Mouse (Mus musculus): ENCODE results near the gene Ezh1.

Gene Ezh1
- long read RNA-seq, experiment 1, full-length matches to known transcripts = 1 of 13 reads
- long read RNA-seq, experiment 1, partial matches to known transcripts = 9 of 13 reads
- long read RNA-seq, experiment 1, other reads (novel, unspliced or antisense) = 3 of 13 reads
- long read RNA-seq, experiment 2, partial matches to known transcripts = 7 of 13 reads
- long read RNA-seq, experiment 2, other reads (novel, unspliced or antisense) = 6 of 13 reads

DNA sequence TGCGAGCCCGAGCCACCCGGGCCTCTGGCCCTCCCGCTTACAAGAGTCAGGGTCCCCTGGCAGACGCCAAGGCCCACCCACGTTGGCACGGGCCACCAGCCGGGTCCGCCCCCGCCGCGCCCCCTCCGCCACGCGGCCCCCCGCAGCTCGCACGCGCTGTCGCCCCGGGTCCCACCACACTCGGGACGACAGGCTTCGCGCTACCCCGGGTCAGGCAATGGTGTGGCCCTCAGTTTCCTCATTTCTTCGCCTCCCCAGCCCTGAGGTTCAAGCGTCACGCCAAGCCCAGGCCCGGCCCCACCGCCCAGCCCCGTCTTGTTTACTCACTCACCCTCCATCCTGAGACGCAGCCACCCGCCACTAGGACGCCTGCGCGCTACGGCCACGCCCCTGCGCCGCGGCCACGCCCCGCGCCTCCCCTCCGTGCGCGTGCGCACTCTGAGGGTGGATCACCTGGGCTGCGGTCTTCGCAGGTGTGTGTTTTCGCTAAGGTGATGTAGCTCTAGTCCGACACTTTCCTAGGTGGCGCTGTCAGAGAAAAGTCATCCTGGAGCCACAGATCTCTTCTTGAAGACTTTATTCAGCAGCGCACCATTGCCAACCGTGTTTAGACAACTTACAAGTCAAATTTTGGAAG lies at the start of gene Ezh1:
Gene Ezh1 (minus strand): TSS at position 399 of the 637 bp plus-strand sequence.
- intact Hi-C loops (cut with DNase I) = no loop called here

DNA sequence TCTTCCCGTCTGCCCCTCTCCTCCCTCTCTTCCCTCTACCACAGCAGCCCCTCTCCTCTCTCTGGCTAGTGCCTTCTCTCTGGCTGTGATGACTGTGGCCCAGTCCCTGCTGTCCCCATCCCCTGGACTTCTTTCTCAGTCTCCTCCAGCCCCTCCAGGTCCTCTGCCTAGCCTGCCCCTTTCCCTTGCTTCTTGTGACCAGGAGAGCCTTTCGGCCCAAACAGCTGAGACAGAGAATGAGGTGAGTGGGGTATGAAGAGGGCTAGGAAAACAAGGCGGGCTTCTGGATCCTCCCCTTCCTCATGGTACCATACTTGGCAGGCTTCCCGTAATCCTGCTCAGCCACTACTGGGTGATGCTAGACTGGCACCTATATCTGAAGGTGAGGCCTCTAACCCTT lies 49.0 kb upstream of the Ezh1 start:
- intact Hi-C loops (cut with DNase I) = no loop called here

- intact Hi-C loops (cut with DNase I) = no loop called here
Measured at GRCm38 (mm10) chr11:101272446-101272845, 46.2 kb upstream of the Ezh1 start.

DNA sequence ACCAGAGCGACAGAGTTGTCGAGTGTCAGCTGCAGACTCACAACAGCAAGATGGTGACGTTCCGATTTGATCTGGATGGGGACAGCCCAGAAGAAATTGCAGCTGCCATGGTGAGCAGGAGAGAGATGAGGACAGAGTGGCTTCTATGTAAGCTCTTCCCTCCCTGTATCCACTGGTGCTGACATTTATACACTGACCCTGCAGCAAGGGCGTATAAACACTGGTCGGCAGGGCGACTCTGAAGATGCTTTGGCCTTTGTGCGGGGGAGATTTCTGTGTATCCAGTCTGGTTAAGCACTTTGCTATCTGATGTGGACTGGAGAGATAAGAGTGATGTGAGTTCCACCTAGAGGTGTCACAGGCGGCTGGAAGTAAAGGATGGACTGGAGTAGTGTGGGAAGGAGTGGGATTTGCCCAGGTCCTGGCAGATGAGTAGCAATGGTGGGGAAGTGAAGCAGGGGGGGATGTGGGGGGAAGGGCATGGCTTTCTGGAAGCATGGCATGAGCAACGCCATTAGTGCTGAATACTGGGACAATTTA lies 43.4 kb upstream of the Ezh1 start:
- intact Hi-C loops (cut with DNase I) = no loop called here

GRCm38 (mm10) chr11:101265906-101266305 lies 39.6 kb upstream of the Ezh1 start:
- intact Hi-C loops (cut with DNase I) = no loop called here

DNA sequence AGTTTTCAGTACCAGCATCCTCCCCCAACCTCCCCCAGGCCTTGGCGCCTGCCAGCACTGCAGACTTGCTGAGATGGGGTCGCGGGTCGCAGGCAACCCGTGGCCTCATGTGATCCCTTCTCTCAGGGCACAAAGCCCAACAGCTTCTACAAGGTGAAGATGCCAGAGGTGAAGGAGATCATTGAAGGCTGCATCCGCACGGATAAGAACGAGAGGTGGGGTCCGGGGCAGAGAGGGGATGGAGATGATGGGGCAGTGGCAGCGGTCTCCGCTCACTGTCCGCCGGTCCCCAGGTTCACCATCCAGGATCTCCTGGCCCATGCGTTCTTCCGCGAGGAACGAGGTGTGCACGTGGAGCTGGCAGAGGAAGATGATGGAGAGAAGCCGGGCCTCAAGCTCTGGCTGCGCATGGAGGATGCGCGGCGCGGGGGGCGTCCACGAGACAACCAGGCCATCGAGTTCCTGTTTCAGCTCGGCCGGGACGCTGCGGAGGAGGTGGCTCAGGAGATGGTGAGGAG lies 38.8 kb upstream of the Ezh1 start:
- intact Hi-C loops (cut with DNase I) = loop anchor here (5.0 kb wide), 1 partner anchor 32 kb away; no protein-coding TSS in a partner anchor

DNA sequence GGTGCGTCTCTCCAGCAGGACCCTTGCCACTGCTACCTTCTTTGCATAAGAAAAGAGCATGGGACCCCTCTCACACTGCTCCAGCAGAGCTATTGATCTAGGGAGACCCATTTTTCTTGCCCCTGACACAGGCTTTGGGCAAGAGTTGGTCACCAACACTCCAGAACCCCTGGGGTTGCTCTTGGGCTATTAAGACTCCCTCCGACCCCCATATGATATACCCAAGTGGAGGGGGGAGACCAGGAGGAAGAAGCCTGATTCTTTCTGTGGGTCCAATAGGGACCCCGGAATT lies 37.7 kb upstream of the Ezh1 start:
- intact Hi-C loops (cut with DNase I) = loop anchor here (5.0 kb wide), 1 partner anchor 33 kb away; no protein-coding TSS in a partner anchor

- intact Hi-C loops (cut with DNase I) = loop anchor here (5.0 kb wide), 1 partner anchor 34 kb away; no protein-coding TSS in a partner anchor
Measured at GRCm38 (mm10) chr11:101263138-101263988, 37.1 kb upstream of the Ezh1 start.

DNA sequence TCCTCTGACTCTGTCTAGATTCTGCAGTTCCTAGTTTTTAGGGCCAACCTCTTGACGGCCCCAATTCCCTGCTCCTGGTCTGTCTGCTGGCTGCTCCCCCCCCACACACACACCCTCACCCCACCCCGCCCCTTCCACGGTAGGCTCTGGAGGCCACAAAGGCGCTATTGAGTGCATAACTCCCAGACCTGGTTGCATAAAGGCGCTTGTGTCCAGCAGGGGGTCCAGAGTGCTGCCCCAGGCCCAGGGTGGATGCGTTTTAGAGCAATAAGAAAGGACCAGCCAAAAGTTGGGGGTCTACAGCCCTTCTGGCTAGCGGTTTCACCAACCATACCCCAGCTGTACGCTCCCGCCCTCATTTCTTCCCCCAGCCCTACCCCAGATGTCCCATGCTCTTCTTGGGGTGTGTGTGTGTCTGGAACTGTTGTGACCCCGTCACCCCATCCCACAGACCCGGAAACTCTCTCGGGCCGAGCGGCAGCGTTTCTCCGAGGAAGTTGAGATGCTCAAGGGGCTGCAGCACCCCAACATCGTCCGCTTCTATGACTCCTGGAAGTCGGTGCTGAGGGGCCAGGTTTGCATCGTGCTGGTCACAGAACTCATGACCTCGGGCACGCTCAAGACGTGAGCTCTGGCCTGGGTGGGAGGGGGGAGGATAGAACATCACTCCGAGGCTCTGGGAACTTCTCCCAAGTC lies 36.2 kb upstream of the Ezh1 start:
- intact Hi-C loops (cut with DNase I) = loop anchor here (5.0 kb wide), 1 partner anchor 35 kb away; no protein-coding TSS in a partner anchor

DNA sequence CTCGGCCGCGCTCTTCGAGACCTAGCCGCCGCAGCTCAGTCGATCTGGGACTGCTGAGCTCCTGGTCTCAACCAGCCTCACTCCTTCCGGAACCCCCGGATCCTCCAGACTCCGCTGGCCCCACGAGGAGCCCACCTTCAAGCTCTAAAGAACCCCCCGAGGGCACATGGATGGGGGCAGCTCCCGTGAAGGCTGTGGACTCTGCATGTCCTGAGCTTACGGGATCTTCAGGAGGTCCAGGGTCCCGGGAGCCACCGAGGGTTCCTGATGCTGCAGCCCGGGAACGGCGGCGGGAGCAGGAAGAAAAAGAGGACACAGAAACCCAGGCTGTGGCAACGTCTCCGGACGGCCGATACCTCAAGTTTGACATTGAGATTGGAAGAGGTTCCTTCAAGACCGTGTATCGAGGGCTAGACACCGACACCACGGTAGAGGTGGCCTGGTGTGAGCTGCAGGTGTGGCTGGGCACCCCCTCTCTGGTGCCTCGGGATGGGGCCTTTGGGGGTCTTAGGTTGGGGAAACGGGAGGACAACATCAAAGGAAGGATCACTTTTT lies 34.6 kb upstream of the Ezh1 start:
- intact Hi-C loops (cut with DNase I) = loop anchor here (5.0 kb wide), 1 partner anchor 36 kb away; no protein-coding TSS in a partner anchor

DNA sequence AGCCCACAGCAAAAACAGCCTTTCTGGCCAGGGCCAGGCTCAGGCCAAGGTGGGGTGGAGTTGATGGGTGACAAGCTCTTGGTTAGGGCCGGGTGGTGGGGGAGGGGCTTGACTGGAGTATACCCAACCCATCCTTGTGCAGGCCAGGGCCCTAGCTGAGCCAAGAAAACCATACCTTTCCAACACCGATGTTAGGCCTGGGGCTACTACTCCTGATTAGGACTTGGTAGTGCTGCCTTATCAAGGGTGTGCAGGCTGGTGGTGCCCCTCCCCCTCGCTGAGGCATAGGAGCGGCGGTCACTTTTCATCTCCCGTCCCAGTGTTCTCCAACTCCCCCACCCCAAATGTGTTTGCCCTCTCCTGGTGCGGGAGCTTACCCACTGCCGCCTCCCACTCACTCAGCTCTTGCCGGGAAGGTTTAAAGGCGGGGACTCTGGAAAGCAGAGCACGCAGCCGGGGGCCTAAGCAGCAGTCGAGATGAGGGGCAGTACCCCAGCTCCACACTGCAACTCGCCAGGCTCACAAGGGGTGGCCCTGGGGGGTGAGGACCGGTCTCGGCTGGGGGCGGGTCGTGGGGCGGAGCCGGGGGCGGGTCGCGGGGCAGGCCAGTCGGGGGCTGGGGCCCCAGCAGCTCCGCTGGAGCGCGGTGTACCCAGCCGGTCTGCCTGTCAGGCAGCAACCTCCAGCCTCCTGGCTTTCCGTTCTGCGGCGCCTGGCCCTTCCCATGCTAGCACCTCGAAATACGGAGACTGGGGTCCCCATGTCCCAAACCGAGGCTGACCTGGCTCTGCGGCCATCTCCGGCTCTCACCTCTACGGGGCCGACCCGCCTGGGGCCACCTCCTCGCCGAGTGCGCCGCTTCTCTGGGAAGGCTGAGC lies 33.9 kb upstream of the Ezh1 start, which contains the start of gene Wnk4:
Gene Wnk4 (plus strand): TSS at position 620 of the 878 bp plus-strand sequence.
- intact Hi-C loops (cut with DNase I) = loop anchor here (5.0 kb wide), 1 partner anchor 37 kb away; no protein-coding TSS in a partner anchor

- intact Hi-C loops (cut with DNase I) = no loop called here
Measured at GRCm38 (mm10) chr11:101259261-101259712, 33.0 kb upstream of the Ezh1 start.

DNA sequence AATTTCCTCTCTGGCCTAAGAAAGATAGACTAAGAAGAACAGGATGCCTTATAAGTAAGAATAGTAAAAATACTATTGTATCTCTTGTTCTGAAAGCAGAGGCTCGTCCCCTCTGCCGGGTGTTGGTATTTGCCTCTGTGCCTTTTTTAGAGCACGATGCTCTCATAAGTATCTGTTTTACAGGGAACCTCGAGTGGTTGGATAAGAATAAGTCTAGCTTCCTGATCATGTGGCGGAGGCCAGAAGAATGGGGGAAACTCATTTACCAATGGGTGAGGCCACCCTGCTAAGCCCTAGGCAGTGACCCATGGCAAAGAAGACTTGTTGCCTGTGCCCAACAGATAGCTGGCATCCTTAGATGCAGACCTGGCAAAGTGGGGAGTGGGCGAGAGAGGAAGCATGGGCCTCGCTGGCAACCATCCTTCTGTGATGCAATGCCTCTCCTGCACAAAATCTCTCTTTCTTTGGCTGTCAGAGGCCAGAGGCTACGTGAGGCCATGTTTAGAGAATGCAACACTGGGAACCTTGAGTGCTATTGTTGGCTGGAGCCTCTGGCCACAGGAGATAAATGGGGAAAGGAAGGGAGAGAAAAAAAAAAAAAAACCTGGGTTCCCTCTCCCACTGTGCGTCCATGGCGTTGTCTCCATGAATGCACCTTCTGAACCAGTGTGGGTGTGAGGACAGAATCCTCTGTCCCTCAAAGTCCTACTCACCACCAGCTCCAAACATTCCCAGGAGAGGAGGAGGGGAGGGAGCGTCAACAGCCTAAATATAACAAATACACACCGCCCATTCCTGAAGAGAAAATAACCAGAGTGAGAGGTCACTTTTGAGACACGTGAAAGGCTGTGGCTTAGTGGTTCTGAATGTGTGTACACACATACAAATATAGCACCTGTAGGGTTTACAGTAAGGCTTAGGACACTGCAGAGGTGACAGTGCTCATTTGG lies 29.8 kb upstream of the Ezh1 start:
- intact Hi-C loops (cut with DNase I) = no loop called here

DNA sequence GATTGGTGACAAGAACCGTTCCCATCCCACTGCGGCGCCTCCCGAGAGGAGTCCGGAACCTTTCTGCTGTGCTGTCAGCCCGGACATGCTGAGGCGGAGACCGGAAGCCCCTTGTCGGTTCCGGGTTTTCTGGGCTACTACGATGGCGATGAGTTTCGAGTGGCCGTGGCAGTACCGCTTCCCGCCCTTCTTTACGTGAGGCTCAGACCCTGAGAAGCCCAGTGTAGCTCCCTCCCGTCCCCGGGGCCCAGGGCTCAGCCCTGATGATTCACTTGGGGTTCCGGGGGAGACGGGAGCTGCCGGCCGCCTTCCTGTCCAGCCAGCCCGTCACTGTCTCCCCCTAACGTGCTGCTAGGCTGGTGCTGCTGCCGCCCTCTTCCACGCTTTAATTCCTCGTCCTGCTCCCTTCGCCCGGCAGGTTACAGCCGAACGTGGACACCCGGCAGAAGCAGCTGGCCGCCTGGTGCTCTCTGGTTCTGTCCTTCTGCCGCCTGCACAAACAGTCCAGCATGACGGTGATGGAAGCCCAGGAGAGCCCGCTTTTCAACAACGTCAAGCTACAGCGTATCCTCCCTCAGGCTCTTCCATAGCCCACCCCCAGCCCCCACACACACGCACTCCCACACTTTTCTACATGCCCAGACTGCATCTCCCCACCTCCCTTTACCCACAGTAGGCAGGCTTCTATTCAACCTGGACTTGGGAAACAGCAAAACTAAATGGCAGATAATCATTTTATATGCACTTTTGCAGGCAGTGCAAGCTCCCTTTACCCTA lies 27.5 kb upstream of the Ezh1 start, which contains the start of gene Vps25:
Gene Vps25 (plus strand): TSS at position 95 of the 777 bp plus-strand sequence.
- intact Hi-C loops (cut with DNase I) = no loop called here

DNA sequence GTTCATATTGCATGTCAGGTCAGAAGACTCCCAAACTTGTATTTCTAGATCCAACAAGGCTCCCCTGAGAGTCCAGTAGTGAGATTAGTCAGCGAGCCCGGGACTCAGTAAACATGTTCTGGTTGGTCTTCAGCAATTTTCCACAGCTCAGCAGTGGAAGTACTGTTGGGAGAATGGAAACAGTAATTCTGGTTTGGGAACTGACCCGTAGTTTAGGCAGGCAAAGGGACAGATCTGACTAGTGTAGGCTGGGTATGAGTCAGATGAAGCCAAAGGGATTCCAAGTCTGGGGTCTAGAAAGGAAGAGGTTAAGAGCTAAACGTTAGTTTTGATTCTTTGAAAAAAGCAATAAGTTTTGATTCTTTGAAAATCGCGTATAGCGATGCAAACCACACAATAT lies 26.7 kb upstream of the Ezh1 start:
- intact Hi-C loops (cut with DNase I) = no loop called here

GRCm38 (mm10) chr11:101251031-101251430 lies 24.8 kb upstream of the Ezh1 start:
- intact Hi-C loops (cut with DNase I) = no loop called here
